Mouse (Mus musculus): ENCODE measurements around the gene Crhbp.

- TF ChIP-seq CTCF (conservative IDR thresholded peaks at IDR 0.05; ENCODE audit: low read length) (peak; percentile 83), NANOG (IDR thresholded peaks at IDR 0.05; ENCODE audit: borderline replicate concordance, low read length) (no peak), POU5F1 (IDR thresholded peaks at IDR 0.05; ENCODE audit: borderline replicate concordance, low read length) (no peak)
These were observed 54.6 kb downstream of the Crhbp start for GRCm38 (mm10) chr13:95389866-95390865.
